Mouse (Mus musculus) embryonic fibroblast, embryonic 13.5 days (primary cell): ENCODE measurements around the gene Sdk1.

Experiments
- CTCF ChIP-seq: IDR thresholded peaks from 2 replicates; pipeline ENCODE4 v1.5.1; 2011; ENCODE audit warnings: mild to moderate bottlenecking, control low read depth, low read length, moderate library complexity, borderline replicate concordance; ENCODE audit not compliant: insufficient read depth
- POLR2A ChIP-seq: IDR thresholded peaks from 2 replicates; pipeline ENCODE4 v1.6.1; 2011; ENCODE audit warnings: low read depth, mild to moderate bottlenecking, control low read depth, low read length, moderate library complexity

GRCm38 (mm10) chr5:141980746-141981145 is 739.5 kb downstream of the Sdk1 start:
- TF ChIP-seq POLR2A (no peak), CTCF (no peak)
